In the genomic region with DNA sequence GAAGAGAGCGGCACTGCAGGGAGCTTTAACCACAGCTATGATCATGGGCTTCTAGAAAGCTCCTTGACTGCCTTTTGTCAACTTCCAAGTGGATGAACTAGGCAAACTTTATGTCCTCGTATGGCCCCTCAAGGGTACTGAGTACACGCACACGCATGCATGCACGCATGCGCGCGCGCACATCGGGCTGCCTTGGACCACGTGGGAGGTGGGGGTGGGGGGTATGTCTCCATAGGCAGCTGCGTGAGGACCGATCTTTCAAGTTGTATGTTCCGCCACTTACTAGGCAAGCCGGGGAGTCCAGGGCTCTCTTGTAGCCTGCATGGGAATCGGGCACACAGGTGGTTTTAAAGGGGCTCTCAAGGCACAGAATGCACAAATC, we compare ENCODE assay signal across 12 mouse cellular contexts. TPM values are rescaled to one million over a fixed set of nuclear protein-coding genes. Genes with fewer than 3 reads are reported as not detected.
DNase-seq lines count a peak whose midpoint lies in the region; ATAC-seq and TF ChIP-seq lines count a peak whose summit lies in the region.
"Had no signal": no experiment of that assay in that cellular context is flagged by ENCODE, and none has a peak within 500 bp of the region (broad histone marks: within the 10 kb centered on the region; RNA-seq: fewer than 3 reads in every experiment).

No protein-coding gene starts in this region.

- no peak for ATAC-seq in forebrain, embryonic 13.5 days
- ATAC-seq in kidney, embryonic 15.5 days (replicated peaks; ENCODE audit: low FRiP score): no peak; the same call in 1 of the 2 replicates
- no peak for ATAC-seq in liver, embryonic 13.5 days (ENCODE audit: low read depth)

- no peaks in the 10 kb centered on the region for H3K9me3 ChIP-seq in forebrain, embryonic 13.5 days (replicated peaks)
- H3K9me3 ChIP-seq in forebrain, embryonic 10.5 days: no peaks in the 10 kb centered on the region
- H3K9me3 ChIP-seq in kidney, embryonic 15.5 days (replicated peaks): no peaks in the 10 kb centered on the region
- no peaks in the 10 kb centered on the region for H3K9me3 ChIP-seq in liver, embryonic 13.5 days (replicated peaks)
- H3K9me3 ChIP-seq: limb, embryonic 15.5 days had no signal

- H3K36me3 ChIP-seq in forebrain, embryonic 13.5 days (ENCODE audit: poor library complexity, severe bottlenecking): no peaks in the 10 kb centered on the region
- no peaks in the 10 kb centered on the region for H3K36me3 ChIP-seq in forebrain, embryonic 10.5 days (replicated peaks)
- no peaks in the 10 kb centered on the region for H3K36me3 ChIP-seq in kidney, embryonic 15.5 days
- no peaks in the 10 kb centered on the region for H3K36me3 ChIP-seq in liver, embryonic 13.5 days
- H3K36me3 ChIP-seq: limb, embryonic 15.5 days had no signal

- 73% methylated on average over 16 of the region's 16 CpGs for WGBS in forebrain, embryonic 13.5 days
- 70% methylated on average over 16 of the region's 16 CpGs for WGBS in forebrain, embryonic 10.5 days
- WGBS in kidney, embryonic 15.5 days: 68% methylated on average over 16 of the region's 16 CpGs
- WGBS in bone marrow, adult 2 months: 78% methylated on average over 16 of the region's 16 CpGs
- 52% methylated on average over 16 of the region's 16 CpGs for WGBS in liver, embryonic 13.5 days (ENCODE audit: insufficient replicate concordance)

- no peaks in the 10 kb centered on the region for H3K27me3 ChIP-seq in forebrain, embryonic 13.5 days
- H3K27me3 ChIP-seq in forebrain, embryonic 10.5 days (ENCODE audit: poor library complexity, severe bottlenecking): peaks cover 22% of the 10 kb centered on the region
- H3K27me3 ChIP-seq in kidney, embryonic 15.5 days: no peaks in the 10 kb centered on the region
- H3K27me3 ChIP-seq in liver, embryonic 13.5 days: peaks cover 11% of the 10 kb centered on the region
- H3K27me3 ChIP-seq: limb, embryonic 15.5 days had no signal

- no peak for TF ChIP-seq CTCF in bone marrow, adult 2 months (IDR thresholded peaks at IDR 0.05; ENCODE audit: control insufficient read depth, insufficient read depth, low read length)

- H3K9ac ChIP-seq in forebrain, embryonic 13.5 days: no peak overlapping the region
- H3K9ac ChIP-seq in kidney, embryonic 15.5 days: no peak overlapping the region
- H3K9ac ChIP-seq in liver, embryonic 13.5 days: no peak overlapping the region
- H3K9ac ChIP-seq: limb, embryonic 15.5 days had no signal

- no peak for TF ChIP-seq POLR2A in bone marrow, adult 2 months (IDR thresholded peaks at IDR 0.05; ENCODE audit: borderline replicate concordance, control insufficient read depth, low read depth, low read length)

- H3K27ac ChIP-seq in forebrain, embryonic 13.5 days: no peak overlapping the region
- H3K27ac ChIP-seq in forebrain, embryonic 10.5 days: no peak overlapping the region
- H3K27ac ChIP-seq in kidney, embryonic 15.5 days: no peak overlapping the region
- peak overlapping the region; percentile 12; the same call in 1 of the 2 replicates for H3K27ac ChIP-seq in bone marrow, adult 2 months (ENCODE audit: control insufficient read depth, insufficient read depth, low read depth, low read length, poor library complexity)
- no peak overlapping the region for H3K27ac ChIP-seq in liver, embryonic 13.5 days
- H3K27ac ChIP-seq: limb, embryonic 15.5 days had no signal

- no peaks in the 10 kb centered on the region for H3K4me1 ChIP-seq in forebrain, embryonic 13.5 days
- peaks cover 17% of the 10 kb centered on the region for H3K4me1 ChIP-seq in forebrain, embryonic 10.5 days
- peaks cover 26% of the 10 kb centered on the region for H3K4me1 ChIP-seq in kidney, embryonic 15.5 days
- H3K4me1 ChIP-seq in bone marrow, adult 2 months (ENCODE audit: control insufficient read depth, insufficient read depth, low read length): peaks cover 5% of the 10 kb centered on the region
- peaks cover 18% of the 10 kb centered on the region for H3K4me1 ChIP-seq in liver, embryonic 13.5 days (replicated peaks)

- H3K4me2 ChIP-seq in forebrain, embryonic 13.5 days: 0 out of 2 replicates have a peak overlapping the region, but pooled peaks have one; percentile 6
- peak overlapping the region; percentile 39 for H3K4me2 ChIP-seq in kidney, embryonic 15.5 days
- H3K4me2 ChIP-seq in liver, embryonic 13.5 days: peak overlapping the region; percentile 27
- H3K4me2 ChIP-seq: limb, embryonic 15.5 days had no signal

- no peak overlapping the region for H3K4me3 ChIP-seq in forebrain, embryonic 13.5 days
- H3K4me3 ChIP-seq in forebrain, embryonic 10.5 days: no peak overlapping the region
- no peak overlapping the region for H3K4me3 ChIP-seq in kidney, embryonic 15.5 days (replicated peaks)
- no peak overlapping the region for H3K4me3 ChIP-seq in bone marrow, adult 2 months (replicated peaks; ENCODE audit: control insufficient read depth, low read depth, low read length)
- H3K4me3 ChIP-seq in liver, embryonic 13.5 days (replicated peaks): no peak overlapping the region
- H3K4me3 ChIP-seq: limb, embryonic 15.5 days had no signal

- DNase-seq in forebrain, embryonic 10.5 days (ENCODE audit: extremely low spot score, low spot score): no peak
- no peak for DNase-seq in kidney, postnatal 36 days
- DNase-seq in liver, embryonic 13.5 days: no peak
- DNase-seq in cerebellum, adult 11-12 months: no peak
- no peak for DNase-seq in cerebellum, postnatal 36 days
- DNase-seq: adrenal gland, postnatal 25 days; spleen, adult 18-20 months had no signal

RNA-seq across cellular contexts. Expression of gene Gm42791, which starts 25.7 kb away (rescaled TPM):
- polyA plus RNA-seq in forebrain, embryonic 13.5 days (2015; fragmentation: Nextera tagmentation; extraction: Ambion mirVana): 3.5 and 10.1 TPM in 2 replicates
- polyA plus RNA-seq in forebrain, embryonic 10.5 days (2016; fragmentation: Nextera tagmentation; extraction: Ambion mirVana): 1.2 and 2.5 TPM in 2 replicates
- 3.2 TPM in 1 of 2 replicates, not detected in the other for polyA plus RNA-seq in kidney, embryonic 15.5 days (2015; fragmentation: Nextera tagmentation; extraction: Ambion mirVana)
- 8.4 TPM in 1 of 2 replicates, not detected in the other for polyA plus RNA-seq in bone marrow, adult 2 months (2011; ENCODE audit: insufficient read depth, insufficient read length, low replicate concordance, missing spikeins)
- polyA plus RNA-seq in liver, embryonic 13.5 days (2015; fragmentation: Nextera tagmentation; extraction: Ambion mirVana): 0.32 and 0.86 TPM in 2 replicates
- polyA plus RNA-seq: neural tube, embryonic 14.5 days had no signal
